In the genomic region with DNA sequence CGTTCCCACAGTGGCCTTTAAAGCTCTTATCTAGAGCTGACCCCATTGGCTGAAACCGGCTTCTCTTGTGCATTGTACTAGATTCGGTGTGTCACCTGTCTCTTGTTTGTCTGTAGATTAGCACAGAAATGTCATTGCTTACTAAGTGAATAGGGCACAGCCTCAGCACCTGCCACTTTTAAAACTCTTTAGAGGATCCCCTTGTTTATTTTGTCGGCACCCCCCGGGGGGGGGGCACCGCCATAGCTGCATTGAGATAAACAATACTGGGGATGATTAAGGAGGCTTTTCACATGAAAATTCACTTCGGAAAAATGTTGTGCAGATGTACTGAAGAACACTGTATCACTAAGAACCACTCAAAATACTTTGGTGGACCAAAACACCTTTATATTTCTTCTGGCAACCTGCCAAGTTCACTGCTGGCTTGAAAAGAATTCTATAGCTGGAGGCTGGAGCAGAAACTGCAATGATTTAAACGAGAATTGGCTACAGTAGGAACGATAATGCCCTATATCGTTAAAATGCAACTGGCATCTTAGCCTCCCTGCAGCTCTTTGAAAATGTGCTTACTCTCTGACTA, we compare ENCODE assay signal across 9 mouse cellular contexts.
DNase-seq lines count a peak whose midpoint lies in the region; ATAC-seq and TF ChIP-seq lines count a peak whose summit lies in the region.
"Had no signal": no experiment of that assay in that cellular context is flagged by ENCODE, and none has a peak within 500 bp of the region (broad histone marks: within the 10 kb centered on the region; RNA-seq: fewer than 3 reads in every experiment).

No protein-coding gene starts in this region.

- 23% methylated on average over 10 of the region's 10 CpGs for WGBS in hindbrain, embryonic 11.5 days
- 34% methylated on average over 10 of the region's 10 CpGs for WGBS in hindbrain, embryonic 10.5 days
- WGBS in forebrain, postnatal 0 days = 3% methylated on average over 10 of the region's 10 CpGs
- WGBS in midbrain, embryonic 16.5 days = 3% methylated on average over 10 of the region's 10 CpGs

- no peak overlapping the region for H3K4me3 ChIP-seq in hindbrain, embryonic 11.5 days (ENCODE audit: low read depth, low read length)
- H3K4me3 ChIP-seq in hindbrain, embryonic 10.5 days = no peak overlapping the region
- H3K4me3 ChIP-seq in forebrain, postnatal 0 days (ENCODE audit: low read depth, low read length) = no peak overlapping the region
- no peak overlapping the region for H3K4me3 ChIP-seq in midbrain, embryonic 16.5 days (ENCODE audit: low read depth, low read length)

- no peaks in the 10 kb centered on the region for H3K36me3 ChIP-seq in hindbrain, embryonic 11.5 days (ENCODE audit: control insufficient read depth, insufficient read depth, low read length)
- no peaks in the 10 kb centered on the region for H3K36me3 ChIP-seq in hindbrain, embryonic 10.5 days
- H3K36me3 ChIP-seq in forebrain, postnatal 0 days (ENCODE audit: insufficient read depth) = no peaks in the 10 kb centered on the region
- no peaks in the 10 kb centered on the region for H3K36me3 ChIP-seq in midbrain, embryonic 16.5 days (ENCODE audit: control insufficient read depth, insufficient read depth, low read length)

- TF ChIP-seq CTCF in brain, embryonic 14.5 days (IDR thresholded peaks at IDR 0.05; ENCODE audit: borderline replicate concordance, extremely low read depth, insufficient read depth, insufficient read length) = no peak
- no peak for TF ChIP-seq CTCF in forebrain, postnatal 0 days (IDR thresholded peaks at IDR 0.05; ENCODE audit: low read depth)

- peak overlapping the region; percentile 36; the same call in 1 of the 2 replicates for H3K27ac ChIP-seq in hindbrain, embryonic 11.5 days (ENCODE audit: low read depth, low read length)
- no peak overlapping the region for H3K27ac ChIP-seq in hindbrain, embryonic 10.5 days
- H3K27ac ChIP-seq in forebrain, postnatal 0 days (ENCODE audit: low read depth, low read length) = 0 out of 2 replicates have a peak overlapping the region, but pooled peaks have one; percentile 11
- H3K27ac ChIP-seq in midbrain, embryonic 16.5 days (ENCODE audit: low read length) = peak overlapping the region; percentile 67

- 0 out of 2 replicates have a peak, but pooled peaks cover 2% of the 10 kb centered on the region for H3K4me1 ChIP-seq in hindbrain, embryonic 11.5 days (replicated peaks; ENCODE audit: control insufficient read depth, insufficient read depth, low read length)
- peaks cover 17% of the 10 kb centered on the region for H3K4me1 ChIP-seq in hindbrain, embryonic 10.5 days (replicated peaks)
- H3K4me1 ChIP-seq in forebrain, postnatal 0 days (ENCODE audit: insufficient read depth) = peaks cover 16% of the 10 kb centered on the region
- peaks cover 21% of the 10 kb centered on the region for H3K4me1 ChIP-seq in midbrain, embryonic 16.5 days (ENCODE audit: control insufficient read depth, insufficient read depth, low read length)

- peak; percentile 26 for DNase-seq in hindbrain, embryonic 11.5 days (ENCODE audit: low spot score)
- no peak for DNase-seq in hindbrain, embryonic 10.5 days (ENCODE audit: low spot score)
- peak; percentile 95 for DNase-seq in brain, embryonic 14.5 days (ENCODE audit: low read depth)
- DNase-seq in forebrain, postnatal 0 days = peak; percentile 56
- DNase-seq in thymus, postnatal 14 days = no peak
- DNase-seq in urinary bladder, postnatal 25 days (ENCODE audit: low spot score) = no peak
- no peak for DNase-seq in right cerebral cortex, postnatal 14 days
- DNase-seq: cerebellum, adult 18-20 months had no signal

- no peak for TF ChIP-seq POLR2A in brain, embryonic 14.5 days (IDR thresholded peaks at IDR 0.05; ENCODE audit: borderline replicate concordance, extremely low read depth, insufficient read depth, insufficient read length, poor library complexity, severe bottlenecking)

- no peaks in the 10 kb centered on the region for H3K27me3 ChIP-seq in hindbrain, embryonic 11.5 days (ENCODE audit: control insufficient read depth, insufficient read depth, low read length)
- H3K27me3 ChIP-seq in hindbrain, embryonic 10.5 days (ENCODE audit: insufficient read depth, poor library complexity, severe bottlenecking) = no peaks in the 10 kb centered on the region
- H3K27me3 ChIP-seq in forebrain, postnatal 0 days (ENCODE audit: insufficient read depth, low read length) = no peaks in the 10 kb centered on the region
- no peaks in the 10 kb centered on the region for H3K27me3 ChIP-seq in midbrain, embryonic 16.5 days (ENCODE audit: control insufficient read depth, insufficient read depth, low read depth, low read length)

- no peaks in the 10 kb centered on the region for H3K9me3 ChIP-seq in hindbrain, embryonic 11.5 days (ENCODE audit: control insufficient read depth, low read length)
- no peaks in the 10 kb centered on the region for H3K9me3 ChIP-seq in hindbrain, embryonic 10.5 days
- no peaks in the 10 kb centered on the region for H3K9me3 ChIP-seq in forebrain, postnatal 0 days (ENCODE audit: low read length)
- no peaks in the 10 kb centered on the region for H3K9me3 ChIP-seq in midbrain, embryonic 16.5 days (replicated peaks; ENCODE audit: control insufficient read depth, low read length, poor library complexity, severe bottlenecking)

- H3K9ac ChIP-seq in hindbrain, embryonic 11.5 days (ENCODE audit: low read depth, low read length) = no peak overlapping the region
- H3K9ac ChIP-seq in forebrain, postnatal 0 days = no peak overlapping the region
- 0 out of 2 replicates have a peak overlapping the region, but pooled peaks have one; percentile 34 for H3K9ac ChIP-seq in midbrain, embryonic 16.5 days (ENCODE audit: low read depth, low read length)

- no peak for ATAC-seq in hindbrain, embryonic 11.5 days (ENCODE audit: low FRiP score)
- no peak for ATAC-seq in forebrain, postnatal 0 days
- peak; percentile 70 for ATAC-seq in midbrain, embryonic 16.5 days

- no peak overlapping the region for H3K4me2 ChIP-seq in hindbrain, embryonic 11.5 days (replicated peaks; ENCODE audit: low read depth, low read length)
- H3K4me2 ChIP-seq in forebrain, postnatal 0 days (ENCODE audit: low read depth) = no peak overlapping the region
- H3K4me2 ChIP-seq in midbrain, embryonic 16.5 days (ENCODE audit: low read length) = peak overlapping the region; percentile 29

Comparison
In these comparisons a context has a peak if more than half of its experiments do, and no peak if none do; other contexts are left out.
1. DNase-seq: peak in hindbrain, embryonic 11.5 days (single experiment), brain, embryonic 14.5 days (single experiment) and forebrain, postnatal 0 days (single experiment); none in hindbrain, embryonic 10.5 days (single experiment), thymus, postnatal 14 days (single experiment), urinary bladder, postnatal 25 days (single experiment) and right cerebral cortex, postnatal 14 days (single experiment).